Mouse (Mus musculus): Measurements from ENCODE around the gene Odf2.
A peak's percentile ranks its signal among the peaks of the same experiment; 100 is the strongest.

The Odf2 gene

GRCm38 (mm10) chr2:29934906-29935599, 46.0 kb downstream of the Odf2 start, which contains the start of gene Gle1:
Gle1 (plus strand) TSS chr2:29935426.
- ATAC-seq (ENCODE audit: low TSS enrichment) = peak; percentile 99

GRCm38 (mm10) chr2:29940073-29940472, 51.1 kb downstream of the Odf2 start:
- ATAC-seq (ENCODE audit: low TSS enrichment) = no peak

- ATAC-seq (ENCODE audit: low TSS enrichment) = no peak
Measured at GRCm38 (mm10) chr2:29940826-29941225, 51.8 kb downstream of the Odf2 start.

- ATAC-seq (ENCODE audit: low TSS enrichment) = no peak
Measured at GRCm38 (mm10) chr2:29944723-29945122, 55.7 kb downstream of the Odf2 start.

GRCm38 (mm10) chr2:29948896-29949295, 59.9 kb downstream of the Odf2 start:
- ATAC-seq (ENCODE audit: low TSS enrichment) = no peak

GRCm38 (mm10) chr2:29961246-29961645, 72.2 kb downstream of the Odf2 start:
- no peak for ATAC-seq (ENCODE audit: low TSS enrichment)

GRCm38 (mm10) chr2:29964354-29965249, 75.6 kb downstream of the Odf2 start:
- ATAC-seq (ENCODE audit: low TSS enrichment) = no peak; the same call in 1 of the 2 replicates

GRCm38 (mm10) chr2:29965250-29965843, 76.3 kb downstream of the Odf2 start, which contains the start of gene Sptan1:
Sptan1 (plus strand) TSS chr2:29965560.
- ATAC-seq (ENCODE audit: low TSS enrichment) = peak; percentile 90

- peak; percentile 24; the same call in 1 of the 2 replicates for ATAC-seq (ENCODE audit: low TSS enrichment)
Measured at GRCm38 (mm10) chr2:29965906-29966305, 76.9 kb downstream of the Odf2 start.

- ATAC-seq (ENCODE audit: low TSS enrichment) = no peak
Measured at GRCm38 (mm10) chr2:29966826-29967225, 77.8 kb downstream of the Odf2 start.

- ATAC-seq (ENCODE audit: low TSS enrichment) = no peak
Measured at GRCm38 (mm10) chr2:29967768-29968167, 78.7 kb downstream of the Odf2 start.

GRCm38 (mm10) chr2:29968638-29969037, 79.6 kb downstream of the Odf2 start:
- ATAC-seq (ENCODE audit: low TSS enrichment) = no peak

- ATAC-seq (ENCODE audit: low TSS enrichment) = peak; percentile 22; the same call in 1 of the 2 replicates
Measured at GRCm38 (mm10) chr2:29971838-29972635, 83.0 kb downstream of the Odf2 start.

- no peak for ATAC-seq (ENCODE audit: low TSS enrichment)
Measured at GRCm38 (mm10) chr2:29973525-29973924, 84.5 kb downstream of the Odf2 start.

- ATAC-seq (ENCODE audit: low TSS enrichment) = no peak
Measured at GRCm38 (mm10) chr2:29977307-29977706, 88.3 kb downstream of the Odf2 start.

GRCm38 (mm10) chr2:29980661-29981060, 91.6 kb downstream of the Odf2 start:
- ATAC-seq (ENCODE audit: low TSS enrichment) = no peak

All from frontal cortex, adult (tissue).